Mouse (Mus musculus) small intestine, adult 10 weeks (tissue): ENCODE measurements around the gene Hipk4. TPM values are rescaled to one million over a fixed set of nuclear protein-coding genes. Genes with fewer than 3 reads are reported as not detected.

ENCODE experiments used
- polyA plus RNA-seq: library from polyadenylated mRNA; stranded (reverse); fragments of 350-450 nt; fragmentation: Illumina TruSeq; extraction: RNeasy Lipid Tissue Mini Kit (QIAGEN cat#74804); gene quantifications from one replicate; pipeline ENCODE4 v1.2.3, GENCODE M21; 2014; ENCODE audit warnings: low replicate concordance

Gene Hipk4
- polyA plus RNA-seq: 0.15 TPM

DNA sequence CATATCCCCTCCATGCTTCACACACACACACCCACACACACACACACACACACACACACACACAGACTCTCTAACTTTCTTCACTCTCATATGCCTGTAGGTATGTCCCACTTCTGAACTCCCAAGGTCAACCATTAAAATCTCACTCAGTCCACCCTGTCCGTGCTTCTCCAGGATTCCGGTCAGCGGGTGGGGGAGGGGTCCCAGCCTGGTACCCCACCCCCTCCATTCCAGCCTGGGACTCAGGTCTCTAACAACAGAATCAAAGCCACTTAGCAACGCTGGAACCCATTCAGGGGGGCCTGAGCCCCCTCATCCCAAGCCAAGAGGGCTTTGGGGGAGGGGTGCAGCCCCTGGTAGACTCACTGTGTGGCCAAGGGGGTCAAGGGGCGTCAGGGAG, at the start of gene Hipk4:
Gene Hipk4, plus strand, starts transcription at position 301 of the 400 bp plus-strand sequence.

GRCm38 (mm10) chr7:27486770-27487697, 36.0 kb upstream of the Hipk4 start, which contains the start of gene Sertad1:
Gene Sertad1, plus strand, starts transcription at chr7:27486910.

GRCm38 (mm10) chr7:27499036-27499435, 24.0 kb upstream of the Hipk4 start, which contains the start of gene Prx:
Gene Prx, plus strand, starts transcription at chr7:27499324.

GRCm38 (mm10) chr7:27552931-27553513, 30.0 kb downstream of the Hipk4 start, which contains the start of the genes Pld3 and 2310022A10Rik:
Gene Pld3, minus strand, starts transcription at chr7:27553218.
Gene 2310022A10Rik, plus strand, starts transcription at chr7:27553233.

Other genes starting within 250 kb of the Hipk4 start
- gene Ltbp4, start 185.6 kb upstream of the Hipk4 start, polyA plus RNA-seq: not detected
- gene Shkbp1, start 167.2 kb upstream of the Hipk4 start, polyA plus RNA-seq: not detected
- gene Gm20479, start 165.8 kb upstream of the Hipk4 start, polyA plus RNA-seq: not detected
- gene Sptbn4, start 75.6 kb upstream of the Hipk4 start, polyA plus RNA-seq: not detected
- not detected for gene Blvrb, start 75.3 kb upstream of the Hipk4 start, polyA plus RNA-seq
- gene Sertad3, start 49.5 kb upstream of the Hipk4 start, polyA plus RNA-seq: 1.2 TPM
- gene Sertad1, start 36.4 kb upstream of the Hipk4 start, polyA plus RNA-seq: 0.71 TPM
- gene Prx, start 23.9 kb upstream of the Hipk4 start, polyA plus RNA-seq: not detected
- gene Pld3, start 30.0 kb downstream of the Hipk4 start, polyA plus RNA-seq: not detected
- gene 2310022A10Rik, start 30.0 kb downstream of the Hipk4 start, polyA plus RNA-seq: 2.2 TPM
- gene Akt2, start 68.3 kb downstream of the Hipk4 start, polyA plus RNA-seq: 2.2 TPM
- gene Ttc9b, start 130.6 kb downstream of the Hipk4 start, polyA plus RNA-seq: not detected
- not detected for gene Map3k10, start 151.3 kb downstream of the Hipk4 start, polyA plus RNA-seq
- gene Zfp607b, start 166.1 kb downstream of the Hipk4 start, polyA plus RNA-seq: 1.2 TPM
- gene Zfp60, start 208.1 kb downstream of the Hipk4 start, polyA plus RNA-seq: 16.3 TPM